In genomic region chrX:94635961-94636563, GRCm38 (mm10) we compare ENCODE assay signal across 9 mouse cellular contexts. TPM values are rescaled to one million over a fixed set of nuclear protein-coding genes. Genes with fewer than 3 reads are reported as not detected.
DNase-seq lines count a peak whose midpoint lies in the region; ATAC-seq and TF ChIP-seq lines count a peak whose summit lies in the region.
"Had no signal": no experiment of that assay in that cellular context is flagged by ENCODE, and none has a peak within 500 bp of the region (broad histone marks: within the 10 kb centered on the region; RNA-seq: fewer than 3 reads in every experiment).

TSS of gene Gspt2 (plus strand) at chrX:94636069.

- TF ChIP-seq POLR2A in liver, adult 2 months (IDR thresholded peaks at IDR 0.05; ENCODE audit: extremely low read depth, insufficient read depth, low read length) = no peak
- peak; percentile 70; the same call in 1 of the 2 replicates for TF ChIP-seq POLR2A in testis, adult 2 months (IDR thresholded peaks at IDR 0.05; ENCODE audit: control insufficient read depth, low read depth, low read length)

- no peaks in the 10 kb centered on the region for H3K9me3 ChIP-seq in embryonic facial prominence, embryonic 13.5 days
- no peaks in the 10 kb centered on the region for H3K9me3 ChIP-seq in heart, embryonic 11.5 days (replicated peaks; ENCODE audit: control insufficient read depth, low read length)
- H3K9me3 ChIP-seq in kidney, embryonic 15.5 days (replicated peaks) = no peaks in the 10 kb centered on the region
- H3K9me3 ChIP-seq in midbrain, postnatal 0 days (ENCODE audit: low read length) = no peaks in the 10 kb centered on the region

- peak; percentile 5 for DNase-seq in urinary bladder, postnatal 25 days (ENCODE audit: low spot score)
- no peak for DNase-seq in urinary bladder, postnatal 10 days (ENCODE audit: low spot score)
- no peak for DNase-seq in liver, adult 2 months (ENCODE audit: extremely low read depth, low read depth, low spot score)
- DNase-seq in midbrain, postnatal 0 days (ENCODE audit: low spot score) = peak; percentile 83

- no peaks in the 10 kb centered on the region for H3K36me3 ChIP-seq in embryonic facial prominence, embryonic 13.5 days
- no peaks in the 10 kb centered on the region for H3K36me3 ChIP-seq in heart, embryonic 11.5 days (ENCODE audit: control insufficient read depth, insufficient read depth, low read length)
- H3K36me3 ChIP-seq in kidney, embryonic 15.5 days = no peaks in the 10 kb centered on the region
- no peaks in the 10 kb centered on the region for H3K36me3 ChIP-seq in liver, adult 2 months (ENCODE audit: control insufficient read depth, insufficient read depth, low read length)
- H3K36me3 ChIP-seq in midbrain, postnatal 0 days (ENCODE audit: insufficient read depth, low read length) = no peaks in the 10 kb centered on the region
- no peaks in the 10 kb centered on the region for H3K36me3 ChIP-seq in testis, adult 2 months (ENCODE audit: control insufficient read depth, insufficient read depth, low read length)

- peak; percentile 62 for ATAC-seq in embryonic facial prominence, embryonic 13.5 days (ENCODE audit: insufficient number of reproducible peaks, insufficient read depth, low FRiP score, low TSS enrichment, low read depth)
- ATAC-seq in heart, embryonic 11.5 days (replicated peaks; ENCODE audit: insufficient number of reproducible peaks, low FRiP score, low TSS enrichment) = peak; percentile 63
- peak; percentile 89 for ATAC-seq in kidney, embryonic 15.5 days (replicated peaks; ENCODE audit: low FRiP score)
- ATAC-seq in midbrain, postnatal 0 days (ENCODE audit: low FRiP score) = peak; percentile 96
- ATAC-seq: Patski had no signal

- H3K79me2 ChIP-seq in liver, adult 2 months (ENCODE audit: control insufficient read depth, insufficient read depth, low read length) = no peaks in the 10 kb centered on the region

- H3K4me2 ChIP-seq in embryonic facial prominence, embryonic 13.5 days = peak within 1 kb of the TSS; percentile 58
- H3K4me2 ChIP-seq in heart, embryonic 11.5 days = peak within 1 kb of the TSS; percentile 63
- H3K4me2 ChIP-seq in kidney, embryonic 15.5 days = peak within 1 kb of the TSS; percentile 64
- H3K4me2 ChIP-seq in midbrain, postnatal 0 days (ENCODE audit: low read depth, low read length, poor library complexity, severe bottlenecking) = peak within 1 kb of the TSS; percentile 46

- H3K27ac ChIP-seq in embryonic facial prominence, embryonic 13.5 days = no peak within 1 kb of the TSS; the same call in 1 of the 2 replicates
- H3K27ac ChIP-seq in heart, embryonic 11.5 days (ENCODE audit: low read depth, low read length) = no peak within 1 kb of the TSS
- no peak within 1 kb of the TSS for H3K27ac ChIP-seq in kidney, embryonic 15.5 days
- no peak within 1 kb of the TSS for H3K27ac ChIP-seq in liver, adult 2 months (replicated peaks; ENCODE audit: insufficient read depth, low read depth, low read length)
- H3K27ac ChIP-seq in midbrain, postnatal 0 days (ENCODE audit: low read depth, low read length) = peak within 1 kb of the TSS; percentile 85
- peak within 1 kb of the TSS; percentile 92 for H3K27ac ChIP-seq in testis, adult 2 months (ENCODE audit: control insufficient read depth, insufficient read depth, low read depth, low read length)

- H3K9ac ChIP-seq in embryonic facial prominence, embryonic 13.5 days = peak within 1 kb of the TSS; percentile 71
- H3K9ac ChIP-seq in heart, embryonic 11.5 days (ENCODE audit: low read depth, low read length) = peak within 1 kb of the TSS; percentile 70
- peak within 1 kb of the TSS; percentile 49 for H3K9ac ChIP-seq in kidney, embryonic 15.5 days
- peak within 1 kb of the TSS; percentile 61 for H3K9ac ChIP-seq in liver, adult 2 months (ENCODE audit: low read depth, low read length)
- H3K9ac ChIP-seq in midbrain, postnatal 0 days (replicated peaks; ENCODE audit: low read length, poor library complexity, severe bottlenecking) = peak within 1 kb of the TSS; percentile 79

- H3K27me3 ChIP-seq in embryonic facial prominence, embryonic 13.5 days = peaks cover 48% of the 10 kb centered on the region
- H3K27me3 ChIP-seq in heart, embryonic 11.5 days (ENCODE audit: control insufficient read depth, insufficient read depth, low read length) = peaks cover 3% of the 10 kb centered on the region; the same call in 1 of the 2 replicates
- H3K27me3 ChIP-seq in kidney, embryonic 15.5 days = peaks cover 56% of the 10 kb centered on the region
- H3K27me3 ChIP-seq in liver, adult 2 months (ENCODE audit: control insufficient read depth, insufficient read depth, low read length) = no peaks in the 10 kb centered on the region
- H3K27me3 ChIP-seq in midbrain, postnatal 0 days (ENCODE audit: insufficient read depth, low read length) = no peaks in the 10 kb centered on the region
- H3K27me3 ChIP-seq in testis, adult 2 months (ENCODE audit: control insufficient read depth, insufficient read depth, low read length) = no peaks in the 10 kb centered on the region

- 21% methylated on average over 53 of the region's 53 CpGs for WGBS in embryonic facial prominence, embryonic 13.5 days
- 13% methylated on average over 53 of the region's 53 CpGs for WGBS in heart, embryonic 11.5 days (ENCODE audit: insufficient replicate concordance)
- 25% methylated on average over 52 of the region's 53 CpGs for WGBS in kidney, embryonic 15.5 days
- WGBS in liver, adult 2 months = under 1% methylated on average over 53 of the region's 53 CpGs
- WGBS in midbrain, postnatal 0 days = 23% methylated on average over 53 of the region's 53 CpGs

- no peak for TF ChIP-seq CTCF in liver, adult 2 months (IDR thresholded peaks at IDR 0.05; ENCODE audit: low read depth, low read length)
- TF ChIP-seq CTCF in midbrain, postnatal 0 days (IDR thresholded peaks at IDR 0.05) = no peak
- TF ChIP-seq CTCF in testis, adult 2 months (IDR thresholded peaks at IDR 0.05; ENCODE audit: control insufficient read depth, insufficient read depth, insufficient replicate concordance, low read depth, low read length) = no peak

- H3K4me3 ChIP-seq in embryonic facial prominence, embryonic 13.5 days = peak within 1 kb of the TSS; percentile 57
- H3K4me3 ChIP-seq in heart, embryonic 11.5 days (ENCODE audit: low read depth, low read length) = peak within 1 kb of the TSS; percentile 66
- peak within 1 kb of the TSS; percentile 66 for H3K4me3 ChIP-seq in kidney, embryonic 15.5 days (replicated peaks)
- H3K4me3 ChIP-seq in liver, adult 2 months (ENCODE audit: insufficient read depth, low read depth, low read length) = peak within 1 kb of the TSS; percentile 87
- peak within 1 kb of the TSS; percentile 59 for H3K4me3 ChIP-seq in midbrain, postnatal 0 days (ENCODE audit: low read depth, low read length)
- peak within 1 kb of the TSS; percentile 95 for H3K4me3 ChIP-seq in testis, adult 2 months (ENCODE audit: control insufficient read depth, low read depth, low read length)

- peaks cover 7% of the 10 kb centered on the region; the same call in 1 of the 2 replicates for H3K4me1 ChIP-seq in embryonic facial prominence, embryonic 13.5 days
- no peaks in the 10 kb centered on the region for H3K4me1 ChIP-seq in heart, embryonic 11.5 days (ENCODE audit: control insufficient read depth, insufficient read depth, low read length)
- H3K4me1 ChIP-seq in kidney, embryonic 15.5 days = no peaks in the 10 kb centered on the region
- peaks cover 2% of the 10 kb centered on the region; the same call in 1 of the 2 replicates for H3K4me1 ChIP-seq in liver, adult 2 months (ENCODE audit: control insufficient read depth, insufficient read depth, low read length)
- H3K4me1 ChIP-seq in midbrain, postnatal 0 days (ENCODE audit: insufficient read depth, low read length) = no peaks in the 10 kb centered on the region
- no peaks in the 10 kb centered on the region for H3K4me1 ChIP-seq in testis, adult 2 months (ENCODE audit: control insufficient read depth, insufficient read depth, low read length)

RNA-seq across cellular contexts. Expression of gene Gspt2, which starts in this region (rescaled TPM):
- polyA plus RNA-seq in embryonic facial prominence, embryonic 13.5 days (2015; fragmentation: Nextera tagmentation; extraction: Ambion mirVana) = 6.6 and 6.9 TPM in 2 replicates
- 5.4 and 6.3 TPM in 2 replicates for polyA plus RNA-seq in heart, embryonic 11.5 days (2014; fragmentation: Nextera tagmentation; extraction: Ambion mirVana)
- 5.1 and 5.8 TPM in 2 replicates for polyA plus RNA-seq in kidney, embryonic 15.5 days (2015; fragmentation: Nextera tagmentation; extraction: Ambion mirVana)
- total RNA-seq in liver, adult 2 months (2014; rRNA removed) = 0.65 and 0.67 TPM in 2 replicates
- 0.30 and 0.66 TPM in 2 replicates for polyA plus RNA-seq in liver, adult 2 months (2012; rRNA removed)
- 19.4 and 20.2 TPM in 2 replicates for total RNA-seq in midbrain, postnatal 0 days (2014; rRNA removed)
- polyA plus RNA-seq in midbrain, postnatal 0 days (2015; fragmentation: Nextera tagmentation; extraction: Ambion mirVana) = 24.1 and 25.9 TPM in 2 replicates
- polyA plus RNA-seq in testis, adult 2 months (2012; rRNA removed) = 3.4 and 4.1 TPM in 2 replicates

Comparison
In these comparisons a context has a peak if more than half of its experiments do, and no peak if none do; other contexts are left out.
1. RNA of gene Gspt2 (total RNA-seq): 19.4 to 20.2 TPM in midbrain, postnatal 0 days; 0.65 to 0.67 TPM in liver, adult 2 months; every median in the first group is over 10 times any median in the second.
2. DNase-seq: peak in urinary bladder, postnatal 25 days (single experiment) and midbrain, postnatal 0 days (single experiment); none in urinary bladder, postnatal 10 days (single experiment) and liver, adult 2 months (single experiment).
3. H3K27ac ChIP-seq: peak in midbrain, postnatal 0 days (single experiment) and testis, adult 2 months (single experiment); none in embryonic facial prominence, embryonic 13.5 days (single experiment), heart, embryonic 11.5 days (single experiment), kidney, embryonic 15.5 days (single experiment) and liver, adult 2 months (single experiment).
4. Peak in every context shown above with its lines, with median percentiles within 50 percentile points of each other: ATAC-seq, H3K4me2 ChIP-seq, H3K4me3 ChIP-seq and H3K9ac ChIP-seq.